In genomic region chr10:21149945-21150344, GRCm38 (mm10) we compare ENCODE assay signal across 2 mouse cellular contexts. TPM values are rescaled to one million over a fixed set of nuclear protein-coding genes. Genes with fewer than 3 reads are reported as not detected.
"Had no signal": no experiment of that assay in that cellular context is flagged by ENCODE, and none has a peak within 500 bp of the region (broad histone marks: within the 10 kb centered on the region; RNA-seq: fewer than 3 reads in every experiment).

No protein-coding gene starts in this region.

RNA-seq across cellular contexts. Expression of gene Myb, which starts 10.8 kb away (rescaled TPM):
- total RNA-seq: gastrocnemius, adult 2 months; heart, adult 2 months had no signal
